ENCODE assay signal across 10 mouse cellular contexts in genomic region chr10:63377468-63377867, GRCm38 (mm10). TPM values are rescaled to one million over a fixed set of nuclear protein-coding genes. Genes with fewer than 3 reads are reported as not detected.
DNase-seq lines count a peak whose midpoint lies in the region; ATAC-seq and TF ChIP-seq lines count a peak whose summit lies in the region.
"Had no signal": no experiment of that assay in that cellular context is flagged by ENCODE, and none has a peak within 500 bp of the region (broad histone marks: within the 10 kb centered on the region; RNA-seq: fewer than 3 reads in every experiment).

No protein-coding gene starts in this region.

- no peaks in the 10 kb centered on the region for H3K4me1 ChIP-seq in hindbrain, embryonic 11.5 days (replicated peaks; ENCODE audit: control insufficient read depth, insufficient read depth, low read length)
- H3K4me1 ChIP-seq in hindbrain, embryonic 13.5 days (replicated peaks), result peaks cover 9% of the 10 kb centered on the region
- H3K4me1 ChIP-seq in embryonic facial prominence, embryonic 14.5 days (ENCODE audit: control insufficient read depth, insufficient read depth, low read length), result peaks cover 5% of the 10 kb centered on the region; the same call in 1 of the 2 replicates
- H3K4me1 ChIP-seq in hindbrain, embryonic 16.5 days (ENCODE audit: control insufficient read depth, insufficient read depth, low read depth, low read length), result peaks cover 9% of the 10 kb centered on the region
- peaks cover 6% of the 10 kb centered on the region; the same call in 1 of the 2 replicates for H3K4me1 ChIP-seq in midbrain, postnatal 0 days (ENCODE audit: insufficient read depth, low read length)
- H3K4me1 ChIP-seq: embryonic facial prominence, embryonic 12.5 days had no signal

- H3K27ac ChIP-seq in hindbrain, embryonic 11.5 days (ENCODE audit: low read depth, low read length), result no peak overlapping the region
- no peak overlapping the region for H3K27ac ChIP-seq in hindbrain, embryonic 13.5 days
- H3K27ac ChIP-seq in embryonic facial prominence, embryonic 14.5 days (replicated peaks; ENCODE audit: low read depth, low read length), result no peak overlapping the region
- no peak overlapping the region for H3K27ac ChIP-seq in hindbrain, embryonic 16.5 days (ENCODE audit: low read depth, low read length)
- no peak overlapping the region for H3K27ac ChIP-seq in midbrain, postnatal 0 days (ENCODE audit: low read depth, low read length)
- H3K27ac ChIP-seq: embryonic facial prominence, embryonic 12.5 days; neural tube, embryonic 12.5 days had no signal

- no peaks in the 10 kb centered on the region for H3K9me3 ChIP-seq in hindbrain, embryonic 11.5 days (ENCODE audit: control insufficient read depth, low read length)
- H3K9me3 ChIP-seq in hindbrain, embryonic 13.5 days, result no peaks in the 10 kb centered on the region
- H3K9me3 ChIP-seq in embryonic facial prominence, embryonic 14.5 days (ENCODE audit: control insufficient read depth, low read length), result no peaks in the 10 kb centered on the region
- no peaks in the 10 kb centered on the region for H3K9me3 ChIP-seq in hindbrain, embryonic 16.5 days (ENCODE audit: control insufficient read depth, low read length)
- H3K9me3 ChIP-seq in midbrain, postnatal 0 days (ENCODE audit: low read length), result no peaks in the 10 kb centered on the region
- H3K9me3 ChIP-seq: embryonic facial prominence, embryonic 12.5 days; neural tube, embryonic 12.5 days had no signal

- intact Hi-C loops in left cerebral cortex, postnatal 4 days (cut with DNase I), result loop anchor here (5.0 to 10.0 kb wide), 2 partner anchors 40 to 223 kb away; no protein-coding TSS in a partner anchor

- no peak overlapping the region for H3K9ac ChIP-seq in hindbrain, embryonic 11.5 days (ENCODE audit: low read depth, low read length)
- no peak overlapping the region for H3K9ac ChIP-seq in hindbrain, embryonic 13.5 days
- no peak overlapping the region for H3K9ac ChIP-seq in embryonic facial prominence, embryonic 14.5 days (ENCODE audit: low read depth, low read length)
- H3K9ac ChIP-seq in hindbrain, embryonic 16.5 days (ENCODE audit: low read depth, low read length), result no peak overlapping the region
- H3K9ac ChIP-seq in midbrain, postnatal 0 days (replicated peaks; ENCODE audit: low read length, poor library complexity, severe bottlenecking), result no peak overlapping the region
- H3K9ac ChIP-seq: embryonic facial prominence, embryonic 12.5 days; neural tube, embryonic 12.5 days had no signal

- no peak overlapping the region for H3K4me2 ChIP-seq in hindbrain, embryonic 11.5 days (replicated peaks; ENCODE audit: low read depth, low read length)
- no peak overlapping the region for H3K4me2 ChIP-seq in hindbrain, embryonic 13.5 days
- no peak overlapping the region for H3K4me2 ChIP-seq in embryonic facial prominence, embryonic 14.5 days (ENCODE audit: low read depth, low read length)
- no peak overlapping the region for H3K4me2 ChIP-seq in hindbrain, embryonic 16.5 days (ENCODE audit: low read length)
- no peak overlapping the region for H3K4me2 ChIP-seq in midbrain, postnatal 0 days (ENCODE audit: low read depth, low read length, poor library complexity, severe bottlenecking)
- H3K4me2 ChIP-seq: embryonic facial prominence, embryonic 12.5 days; neural tube, embryonic 12.5 days had no signal

- no peaks in the 10 kb centered on the region for H3K36me3 ChIP-seq in hindbrain, embryonic 11.5 days (ENCODE audit: control insufficient read depth, insufficient read depth, low read length)
- H3K36me3 ChIP-seq in hindbrain, embryonic 13.5 days, result no peaks in the 10 kb centered on the region
- no peaks in the 10 kb centered on the region for H3K36me3 ChIP-seq in embryonic facial prominence, embryonic 14.5 days (ENCODE audit: control insufficient read depth, insufficient read depth, low read length)
- H3K36me3 ChIP-seq in hindbrain, embryonic 16.5 days (ENCODE audit: control insufficient read depth, insufficient read depth, low read length), result no peaks in the 10 kb centered on the region
- H3K36me3 ChIP-seq in midbrain, postnatal 0 days (ENCODE audit: insufficient read depth, low read length), result no peaks in the 10 kb centered on the region
- H3K36me3 ChIP-seq: embryonic facial prominence, embryonic 12.5 days; neural tube, embryonic 12.5 days had no signal

- ATAC-seq in hindbrain, embryonic 11.5 days (ENCODE audit: low FRiP score), result no peak; the same call in 1 of the 2 replicates
- no peak for ATAC-seq in hindbrain, embryonic 13.5 days (ENCODE audit: low FRiP score)
- peak; percentile 24; the same call in 1 of the 2 replicates for ATAC-seq in embryonic facial prominence, embryonic 14.5 days (ENCODE audit: low read depth)
- peak; percentile 29; the same call in 1 of the 2 replicates for ATAC-seq in hindbrain, embryonic 16.5 days
- ATAC-seq in midbrain, postnatal 0 days (ENCODE audit: low FRiP score), result 0 out of 2 replicates have a peak, but pooled peaks have one; percentile 38

- peak; percentile 75 for DNase-seq in hindbrain, embryonic 11.5 days (ENCODE audit: low spot score)
- peak; percentile 39 to 54 for DNase-seq in adrenal gland, postnatal 36 days
- DNase-seq in embryonic facial prominence, embryonic 14.5 days (ENCODE audit: low spot score), result peak; percentile 71
- peak; percentile 37 for DNase-seq in left cerebral cortex, postnatal 4 days
- DNase-seq in midbrain, postnatal 0 days (ENCODE audit: low spot score), result peak; percentile 84
- peak; percentile 26 to 63 for DNase-seq in spleen, postnatal 10 days (ENCODE audit: low spot score in 2 of 2)

- H3K27me3 ChIP-seq in hindbrain, embryonic 11.5 days (ENCODE audit: control insufficient read depth, insufficient read depth, low read length), result no peaks in the 10 kb centered on the region; the same call in 1 of the 2 replicates
- H3K27me3 ChIP-seq in hindbrain, embryonic 13.5 days, result peaks cover 18% of the 10 kb centered on the region
- 0 out of 2 replicates have a peak, but pooled peaks cover 4% of the 10 kb centered on the region for H3K27me3 ChIP-seq in embryonic facial prominence, embryonic 14.5 days (replicated peaks; ENCODE audit: control insufficient read depth, insufficient read depth, low read length)
- H3K27me3 ChIP-seq in hindbrain, embryonic 16.5 days (replicated peaks; ENCODE audit: control insufficient read depth, insufficient read depth, low read length), result no peaks in the 10 kb centered on the region; the same call in 1 of the 2 replicates
- no peaks in the 10 kb centered on the region for H3K27me3 ChIP-seq in midbrain, postnatal 0 days (ENCODE audit: insufficient read depth, low read length)
- H3K27me3 ChIP-seq: neural tube, embryonic 12.5 days had no signal

- 23% methylated on average over 9 of the region's 9 CpGs for WGBS in hindbrain, embryonic 11.5 days
- 21% methylated on average over 9 of the region's 9 CpGs for WGBS in hindbrain, embryonic 13.5 days
- 22% methylated on average over 9 of the region's 9 CpGs for WGBS in embryonic facial prominence, embryonic 14.5 days
- 23% methylated on average over 9 of the region's 9 CpGs for WGBS in hindbrain, embryonic 16.5 days
- 18% methylated on average over 9 of the region's 9 CpGs for WGBS in midbrain, postnatal 0 days

- H3K4me3 ChIP-seq in hindbrain, embryonic 11.5 days (ENCODE audit: low read depth, low read length), result no peak overlapping the region
- H3K4me3 ChIP-seq in hindbrain, embryonic 13.5 days, result no peak overlapping the region
- no peak overlapping the region for H3K4me3 ChIP-seq in embryonic facial prominence, embryonic 14.5 days (ENCODE audit: low read depth, low read length)
- no peak overlapping the region for H3K4me3 ChIP-seq in hindbrain, embryonic 16.5 days (ENCODE audit: low read length)
- H3K4me3 ChIP-seq in midbrain, postnatal 0 days (ENCODE audit: low read depth, low read length), result no peak overlapping the region
- H3K4me3 ChIP-seq: embryonic facial prominence, embryonic 12.5 days; neural tube, embryonic 12.5 days had no signal

- peak; percentile 91 for TF ChIP-seq CTCF in midbrain, postnatal 0 days (IDR thresholded peaks at IDR 0.05)

RNA-seq across cellular contexts. Expression of gene Sirt1, which starts 4.0 kb away (rescaled TPM):
- polyA plus RNA-seq in hindbrain, embryonic 11.5 days (2014; fragmentation: Nextera tagmentation; extraction: Ambion mirVana), result 8.4 and 11.2 TPM in 2 replicates
- polyA plus RNA-seq in hindbrain, embryonic 13.5 days (2015; fragmentation: Nextera tagmentation; extraction: Ambion mirVana), result 4.8 and 5.8 TPM in 2 replicates
- total RNA-seq in adrenal gland, postnatal 36 days (2021), result 10 to 100 TPM; 19.1 to 21.4 TPM
- polyA plus RNA-seq in embryonic facial prominence, embryonic 14.5 days (2014; fragmentation: Nextera tagmentation; extraction: Ambion mirVana), result 6.8 and 7.5 TPM in 2 replicates
- 2.3 and 3.4 TPM in 2 replicates for polyA plus RNA-seq in hindbrain, embryonic 16.5 days (2015; fragmentation: Nextera tagmentation; extraction: Ambion mirVana)
- 10 to 100 TPM; 14.9 to 17.5 TPM for total RNA-seq in left cerebral cortex, postnatal 4 days (2021)
- total RNA-seq in midbrain, postnatal 0 days (2014; rRNA removed), result 23.3 and 23.7 TPM in 2 replicates
- 2.6 and 3.5 TPM in 2 replicates for polyA plus RNA-seq in midbrain, postnatal 0 days (2015; fragmentation: Nextera tagmentation; extraction: Ambion mirVana)

RNA-seq across cellular contexts. Expression of gene Dnajc12, which starts 4.8 kb away (rescaled TPM):
- 12.5 and 19.6 TPM in 2 replicates for polyA plus RNA-seq in hindbrain, embryonic 11.5 days (2014; fragmentation: Nextera tagmentation; extraction: Ambion mirVana)
- 19.2 and 20.6 TPM in 2 replicates for polyA plus RNA-seq in hindbrain, embryonic 13.5 days (2015; fragmentation: Nextera tagmentation; extraction: Ambion mirVana)
- 10 to 100 TPM; 16.0 to 19.1 TPM for total RNA-seq in adrenal gland, postnatal 36 days (2021)
- 8.3 and 10.1 TPM in 2 replicates for polyA plus RNA-seq in embryonic facial prominence, embryonic 14.5 days (2014; fragmentation: Nextera tagmentation; extraction: Ambion mirVana)
- polyA plus RNA-seq in hindbrain, embryonic 16.5 days (2015; fragmentation: Nextera tagmentation; extraction: Ambion mirVana), result 18.1 and 22.8 TPM in 2 replicates
- total RNA-seq in left cerebral cortex, postnatal 4 days (2021), result 1 to 10 TPM; 5.5 to 6.9 TPM
- total RNA-seq in midbrain, postnatal 0 days (2014; rRNA removed), result 12.8 and 14.1 TPM in 2 replicates
- 25.5 and 29.1 TPM in 2 replicates for polyA plus RNA-seq in midbrain, postnatal 0 days (2015; fragmentation: Nextera tagmentation; extraction: Ambion mirVana)

RNA-seq across cellular contexts. Expression of gene Gm7075, which starts 44.1 kb away (rescaled TPM):
- polyA plus RNA-seq in hindbrain, embryonic 11.5 days (2014; fragmentation: Nextera tagmentation; extraction: Ambion mirVana), result 0.63 TPM in 1 of 2 replicates, not detected in the other
- polyA plus RNA-seq in hindbrain, embryonic 13.5 days (2015; fragmentation: Nextera tagmentation; extraction: Ambion mirVana), result not detected in 2 replicates
- not detected for total RNA-seq in adrenal gland, postnatal 36 days (2021)
- not detected in 2 replicates for polyA plus RNA-seq in embryonic facial prominence, embryonic 14.5 days (2014; fragmentation: Nextera tagmentation; extraction: Ambion mirVana)
- not detected in 2 replicates for polyA plus RNA-seq in hindbrain, embryonic 16.5 days (2015; fragmentation: Nextera tagmentation; extraction: Ambion mirVana)
- total RNA-seq in left cerebral cortex, postnatal 4 days (2021), result not detected
- not detected in 2 replicates for total RNA-seq in midbrain, postnatal 0 days (2014; rRNA removed)
- not detected in 2 replicates for polyA plus RNA-seq in midbrain, postnatal 0 days (2015; fragmentation: Nextera tagmentation; extraction: Ambion mirVana)
- polyA plus RNA-seq: embryonic facial prominence, embryonic 12.5 days; neural tube, embryonic 12.5 days had no signal

RNA-seq across cellular contexts. Expression of gene Ctnna3, which starts 52.4 kb away (rescaled TPM):
- polyA plus RNA-seq in hindbrain, embryonic 11.5 days (2014; fragmentation: Nextera tagmentation; extraction: Ambion mirVana), result 0.42 TPM in 1 of 2 replicates, not detected in the other
- 1.2 and 1.4 TPM in 2 replicates for polyA plus RNA-seq in hindbrain, embryonic 13.5 days (2015; fragmentation: Nextera tagmentation; extraction: Ambion mirVana)
- total RNA-seq in adrenal gland, postnatal 36 days (2021), result 1 to 10 TPM in 1 of 2 experiments, under 1 TPM in 1; 0.63 to 1.1 TPM
- polyA plus RNA-seq in embryonic facial prominence, embryonic 14.5 days (2014; fragmentation: Nextera tagmentation; extraction: Ambion mirVana), result 1.6 and 1.8 TPM in 2 replicates
- polyA plus RNA-seq in hindbrain, embryonic 16.5 days (2015; fragmentation: Nextera tagmentation; extraction: Ambion mirVana), result 1.8 and 2.3 TPM in 2 replicates
- under 1 TPM; 0.66 to 0.90 TPM for total RNA-seq in left cerebral cortex, postnatal 4 days (2021)
- total RNA-seq in midbrain, postnatal 0 days (2014; rRNA removed), result 1.0 TPM in 2 replicates
- 0.44 and 0.63 TPM in 2 replicates for polyA plus RNA-seq in midbrain, postnatal 0 days (2015; fragmentation: Nextera tagmentation; extraction: Ambion mirVana)

Comparison
In these comparisons a context has a peak if more than half of its experiments do, and no peak if none do; other contexts are left out.
1. ATAC-seq: peak in embryonic facial prominence, embryonic 14.5 days (single experiment), hindbrain, embryonic 16.5 days (single experiment) and midbrain, postnatal 0 days (single experiment); none in hindbrain, embryonic 11.5 days (single experiment) and hindbrain, embryonic 13.5 days (single experiment).
2. Peak in every context shown above with its lines, with median percentiles within 50 percentile points of each other: DNase-seq.